Mouse (Mus musculus) liver, adult (tissue): ENCODE data around the gene Gm13288.
"Not testable (repeated sequence)": the region's sequence is repeated elsewhere in the genome, so short reads cannot be mapped to it uniquely, and the experiment has no call there.

ENCODE experiments used
- GATA4 ChIP-seq: IDR thresholded peaks from 2 replicates; pipeline ENCODE4 v1.6.1; 2014; ENCODE audit warnings: mild to moderate bottlenecking, low read length; ENCODE audit not compliant: insufficient replicate concordance

Gene Gm13288

DNA sequence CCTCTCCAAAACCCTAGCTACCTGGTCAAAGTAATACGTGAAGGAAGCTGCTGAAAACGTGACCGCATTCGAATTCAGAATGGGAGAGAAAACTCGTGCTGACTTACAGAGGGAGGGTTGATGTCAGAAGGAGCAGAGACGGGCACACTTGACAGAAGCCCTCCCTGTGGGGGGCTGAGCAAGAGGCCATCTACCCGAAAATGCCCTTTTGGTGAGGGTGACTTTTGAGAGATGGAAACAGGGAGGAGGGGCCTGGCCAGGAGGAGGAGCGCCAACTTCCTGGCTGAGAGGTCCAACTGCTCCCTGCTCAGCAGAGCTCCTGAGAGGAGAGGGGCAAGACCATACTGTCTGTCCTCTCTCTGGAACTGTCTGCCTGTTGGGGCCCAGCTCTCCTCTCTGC is at the start of gene Gm13288:
Gene Gm13288, plus strand, starts transcription at position 301 of the 400 bp plus-strand sequence.
- not testable (repeated sequence) for TF ChIP-seq GATA4

DNA sequence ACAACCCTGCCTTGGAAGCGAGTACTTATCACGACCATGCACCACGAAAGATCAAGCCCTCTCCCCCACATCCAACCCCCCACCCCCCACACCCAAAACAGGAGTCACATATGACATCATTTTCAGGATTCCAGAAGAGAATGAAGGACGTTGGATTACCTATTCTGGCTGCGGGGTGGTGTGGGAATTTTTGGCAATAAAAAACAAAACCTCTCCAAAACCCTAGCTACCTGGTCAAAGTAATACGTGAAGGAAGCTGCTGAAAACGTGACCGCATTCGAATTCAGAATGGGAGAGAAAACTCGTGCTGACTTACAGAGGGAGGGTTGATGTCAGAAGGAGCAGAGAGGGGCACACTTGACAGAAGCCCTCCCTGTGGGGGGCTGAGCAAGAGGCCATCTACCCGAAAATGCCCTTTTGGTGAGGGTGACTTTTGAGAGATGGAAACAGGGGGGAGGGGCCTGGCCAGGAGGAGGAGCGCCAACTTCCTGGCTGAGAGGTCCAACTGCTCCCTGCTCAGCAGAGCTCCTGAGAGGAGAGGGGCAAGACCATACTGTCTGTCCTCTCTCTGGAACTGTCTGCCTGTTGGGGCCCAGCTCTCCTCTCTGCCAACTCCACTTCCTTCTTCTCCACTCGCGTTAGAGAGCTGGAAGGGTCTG is 45.6 kb upstream of the Gm13288 start, which contains the start of gene Gm13283:
Gene Gm13283, plus strand, starts transcription at position 510 of the 659 bp plus-strand sequence.
- TF ChIP-seq GATA4 = not testable (repeated sequence)

GRCm38 (mm10) chr4:88773534-88773933 is 31.8 kb upstream of the Gm13288 start, which contains the start of gene Gm13290:
Gene Gm13290, plus strand, starts transcription at chr4:88773834.
- TF ChIP-seq GATA4 = not testable (repeated sequence)

- TF ChIP-seq GATA4 = not testable (repeated sequence)
Measured at GRCm38 (mm10) chr4:88776622-88777021, 28.7 kb upstream of the Gm13288 start, which contains the start of gene Gm13289. Gene Gm13289, plus strand, starts transcription at chr4:88776922.

GRCm38 (mm10) chr4:88779550-88779949 is 25.8 kb upstream of the Gm13288 start, which contains the start of gene Gm13272:
Gene Gm13272, plus strand, starts transcription at chr4:88779850.
- TF ChIP-seq GATA4 = not testable (repeated sequence)

- TF ChIP-seq GATA4 = not testable (repeated sequence)
Measured at GRCm38 (mm10) chr4:88781831-88782230, 23.5 kb upstream of the Gm13288 start, which contains the start of gene Ifnz. Gene Ifnz, plus strand, starts transcription at chr4:88782131.

- not testable (repeated sequence) for TF ChIP-seq GATA4
Measured at GRCm38 (mm10) chr4:88785409-88785808, 19.9 kb upstream of the Gm13288 start, which contains the start of gene Gm13276. Gene Gm13276, plus strand, starts transcription at chr4:88785709.

DNA sequence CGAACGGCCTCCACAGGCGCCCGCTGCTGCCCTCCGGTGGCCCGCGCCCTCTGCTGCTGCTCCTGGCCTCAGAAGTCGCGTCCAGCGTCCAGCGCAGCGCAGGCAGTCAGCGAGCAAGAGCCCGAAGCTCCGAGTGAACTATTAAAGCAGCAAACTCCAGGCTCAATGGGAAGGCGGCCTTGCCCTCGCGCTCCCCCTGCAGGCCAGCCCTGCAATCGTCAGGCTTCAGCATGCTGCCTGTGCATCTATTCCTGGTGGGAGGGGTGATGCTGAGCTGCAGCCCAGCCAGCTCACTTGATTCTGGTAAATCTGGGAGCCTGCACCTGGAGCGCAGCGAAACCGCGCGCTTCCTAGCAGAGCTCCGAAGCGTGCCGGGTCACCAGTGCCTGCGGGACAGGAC is 16.9 kb upstream of the Gm13288 start, which contains the start of gene Gm13277:
Gene Gm13277, plus strand, starts transcription at position 231 of the 400 bp plus-strand sequence.
- not testable (repeated sequence) for TF ChIP-seq GATA4

DNA sequence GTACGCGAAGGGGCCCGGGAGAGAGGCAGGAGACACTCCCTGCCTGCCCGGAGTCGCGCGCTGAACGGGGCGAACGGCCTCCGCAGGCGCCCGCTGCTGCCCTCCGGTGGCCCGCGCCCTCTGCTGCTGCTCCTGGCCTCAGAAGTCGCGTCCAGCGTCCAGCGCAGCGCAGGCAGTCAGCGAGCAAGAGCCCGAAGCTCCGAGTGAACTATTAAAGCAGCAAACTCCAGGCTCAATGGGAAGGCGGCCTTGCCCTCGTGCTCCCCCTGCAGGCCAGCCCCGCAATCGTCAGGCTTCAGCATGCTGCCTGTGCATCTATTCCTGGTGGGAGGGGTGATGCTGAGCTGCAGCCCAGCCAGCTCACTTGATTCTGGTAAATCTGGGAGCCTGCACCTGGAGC is 14.1 kb upstream of the Gm13288 start, which contains the start of gene Gm13278:
Gene Gm13278, plus strand, starts transcription at position 301 of the 400 bp plus-strand sequence.
- not testable (repeated sequence) for TF ChIP-seq GATA4

DNA sequence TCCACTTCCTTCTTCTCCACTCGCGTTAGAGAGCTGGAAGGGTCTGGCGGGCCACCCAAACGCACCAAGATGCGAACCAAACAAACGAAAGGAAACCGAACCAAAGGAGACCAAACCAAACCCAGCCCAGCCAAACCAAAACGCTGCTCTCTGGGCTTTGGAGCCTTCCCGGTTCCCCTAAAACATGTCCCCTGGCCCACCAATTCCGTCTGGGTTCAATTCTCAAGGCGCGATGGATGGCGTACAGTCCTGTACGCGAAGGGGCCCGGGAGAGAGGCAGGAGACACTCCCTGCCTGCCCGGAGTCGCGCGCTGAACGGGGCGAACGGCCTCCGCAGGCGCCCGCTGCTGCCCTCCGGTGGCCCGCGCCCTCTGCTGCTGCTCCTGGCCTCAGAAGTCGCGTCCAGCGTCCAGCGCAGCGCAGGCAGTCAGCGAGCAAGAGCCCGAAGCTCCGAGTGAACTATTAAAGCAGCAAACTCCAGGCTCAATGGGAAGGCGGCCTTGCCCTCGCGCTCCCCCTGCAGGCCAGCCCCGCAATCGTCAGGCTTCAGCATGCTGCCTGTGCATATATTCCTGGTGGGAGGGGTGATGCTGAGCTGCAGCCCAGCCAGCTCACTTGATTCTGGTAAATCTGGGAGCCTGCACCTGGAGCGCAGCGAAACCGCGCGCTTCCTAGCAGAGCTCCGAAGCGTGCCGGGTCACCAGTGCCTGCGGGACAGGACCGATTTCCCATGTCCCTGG is 11.2 kb upstream of the Gm13288 start, which contains the start of gene Gm13275:
Gene Gm13275, plus strand, starts transcription at position 552 of the 740 bp plus-strand sequence.
- TF ChIP-seq GATA4 = not testable (repeated sequence)

DNA sequence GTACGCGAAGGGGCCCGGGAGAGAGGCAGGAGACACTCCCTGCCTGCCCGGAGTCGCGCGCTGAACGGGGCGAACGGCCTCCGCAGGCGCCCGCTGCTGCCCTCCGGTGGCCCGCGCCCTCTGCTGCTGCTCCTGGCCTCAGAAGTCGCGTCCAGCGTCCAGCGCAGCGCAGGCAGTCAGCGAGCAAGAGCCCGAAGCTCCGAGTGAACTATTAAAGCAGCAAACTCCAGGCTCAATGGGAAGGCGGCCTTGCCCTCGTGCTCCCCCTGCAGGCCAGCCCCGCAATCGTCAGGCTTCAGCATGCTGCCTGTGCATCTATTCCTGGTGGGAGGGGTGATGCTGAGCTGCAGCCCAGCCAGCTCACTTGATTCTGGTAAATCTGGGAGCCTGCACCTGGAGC is 8.2 kb upstream of the Gm13288 start, which contains the start of gene Gm13279:
Gene Gm13279, plus strand, starts transcription at position 301 of the 400 bp plus-strand sequence.
- TF ChIP-seq GATA4 = not testable (repeated sequence)

GRCm38 (mm10) chr4:88799365-88799764 is 6.0 kb upstream of the Gm13288 start, which contains the start of gene Gm13285:
Gene Gm13285, plus strand, starts transcription at chr4:88799665.
- TF ChIP-seq GATA4 = not testable (repeated sequence)

DNA sequence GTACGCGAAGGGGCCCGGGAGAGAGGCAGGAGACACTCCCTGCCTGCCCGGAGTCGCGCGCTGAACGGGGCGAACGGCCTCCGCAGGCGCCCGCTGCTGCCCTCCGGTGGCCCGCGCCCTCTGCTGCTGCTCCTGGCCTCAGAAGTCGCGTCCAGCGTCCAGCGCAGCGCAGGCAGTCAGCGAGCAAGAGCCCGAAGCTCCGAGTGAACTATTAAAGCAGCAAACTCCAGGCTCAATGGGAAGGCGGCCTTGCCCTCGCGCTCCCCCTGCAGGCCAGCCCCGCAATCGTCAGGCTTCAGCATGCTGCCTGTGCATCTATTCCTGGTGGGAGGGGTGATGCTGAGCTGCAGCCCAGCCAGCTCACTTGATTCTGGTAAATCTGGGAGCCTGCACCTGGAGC is 2.4 kb upstream of the Gm13288 start, which contains the start of gene Gm13287:
Gene Gm13287, plus strand, starts transcription at position 301 of the 400 bp plus-strand sequence.
- TF ChIP-seq GATA4 = not testable (repeated sequence)

DNA sequence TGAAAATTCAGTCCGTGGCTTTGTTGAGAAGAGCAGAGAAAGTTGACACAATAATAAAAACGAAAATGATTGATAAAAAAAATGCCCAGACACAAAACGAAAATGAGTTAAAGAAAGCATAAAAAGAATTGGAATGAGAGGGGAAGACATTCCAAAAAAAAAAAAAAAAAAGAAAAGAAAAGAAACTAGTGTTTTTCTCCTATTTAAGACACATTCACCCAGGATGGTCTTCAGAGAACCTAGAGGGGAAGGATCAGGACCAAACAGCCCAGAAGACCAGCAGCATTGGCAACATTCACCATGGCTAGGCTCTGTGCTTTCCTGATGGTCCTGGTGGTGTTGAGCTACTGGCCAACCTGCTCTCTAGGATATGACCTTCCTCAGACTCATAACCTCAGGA is 10.6 kb downstream of the Gm13288 start, which contains the start of gene Ifna7:
Gene Ifna7, plus strand, starts transcription at position 301 of the 400 bp plus-strand sequence.
- no peak for TF ChIP-seq GATA4

DNA sequence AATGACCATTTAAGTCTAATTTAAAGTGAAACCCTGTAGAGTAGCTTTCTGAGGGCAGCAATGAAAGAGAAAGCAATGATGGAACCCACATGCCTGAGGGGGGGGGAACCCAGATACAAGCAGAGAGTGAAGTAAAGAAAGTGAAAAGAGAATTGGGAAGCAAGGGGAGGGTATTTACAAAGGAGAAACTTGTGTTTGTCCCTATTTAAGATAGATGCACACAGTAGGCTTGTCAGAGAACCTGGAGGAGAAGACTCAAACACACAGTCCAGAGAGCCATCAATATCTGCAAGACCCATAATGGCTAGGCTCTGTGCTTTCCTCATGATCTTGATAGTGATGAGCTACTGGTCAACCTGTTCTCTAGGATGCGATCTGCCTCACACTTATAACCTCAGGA is 14.3 kb downstream of the Gm13288 start, which contains the start of gene Ifna11:
Gene Ifna11, plus strand, starts transcription at position 301 of the 400 bp plus-strand sequence.
- TF ChIP-seq GATA4 = no peak
